Mouse (Mus musculus): ENCODE measurements around the gene Pqlc3. TPM values are rescaled to one million over a fixed set of nuclear protein-coding genes. Genes with fewer than 3 reads are reported as not detected.

The Pqlc3 gene
- total and polyA plus RNA-seq, 3 experiments = 5.2 to 13.1 TPM; not detected in 1

DNA sequence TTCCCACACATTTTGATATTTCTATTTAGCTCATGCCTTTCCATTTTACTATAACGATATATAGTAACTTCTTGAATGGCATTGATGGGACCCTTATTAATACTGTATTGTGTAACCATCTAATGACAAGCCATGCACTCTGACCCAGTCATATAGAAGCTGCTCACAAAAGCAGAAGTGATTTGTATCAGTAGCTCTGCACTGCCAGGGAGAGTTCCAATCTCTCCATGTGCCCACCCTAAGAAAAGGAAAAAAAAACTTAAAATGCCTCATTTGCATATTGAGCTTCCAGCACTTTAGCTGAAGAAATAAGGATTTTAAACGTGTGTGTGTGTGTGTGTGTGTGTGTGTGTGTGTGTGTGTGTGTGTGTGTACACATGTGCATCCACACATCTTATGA, 7.9 kb downstream of the Pqlc3 start:
- H3K4me3 ChIP-seq (ENCODE audit: control insufficient read depth in 1 of 2, insufficient read depth in 1 of 2, low read depth in 2 of 2, low read length in 2 of 2) = no peak overlapping the region
- H3K9me3 ChIP-seq (replicated peaks; ENCODE audit: insufficient read depth, low read length) = no peaks in the 10 kb centered on the region
- H3K79me2 ChIP-seq (ENCODE audit: control insufficient read depth, insufficient read depth, low read length, poor library complexity) = no peaks in the 10 kb centered on the region
- no peaks in the 10 kb centered on the region; a peak in 2 of 4 replicates for H3K36me3 ChIP-seq (ENCODE audit: control insufficient read depth in 1 of 2, insufficient read depth in 2 of 2, low read length in 2 of 2)
- no peaks in the 10 kb centered on the region for H3K27me3 ChIP-seq (ENCODE audit: control insufficient read depth in 1 of 2, insufficient read depth in 2 of 2, low read length in 2 of 2)
- H3K9ac ChIP-seq (ENCODE audit: control insufficient read depth, low read depth, low read length, poor library complexity, severe bottlenecking) = no peak overlapping the region
- no peaks in the 10 kb centered on the region for H3K4me1 ChIP-seq (ENCODE audit: control insufficient read depth in 1 of 2, insufficient read depth in 2 of 2, low read length in 2 of 2)
- no peak overlapping the region for H3K27ac ChIP-seq (ENCODE audit: control insufficient read depth, low read depth, low read length)
- DNase-seq (ENCODE audit: low read depth, low spot score) = peak; percentile 32
- TF ChIP-seq ZNF384 (IDR thresholded peaks at IDR 0.05; ENCODE audit: low read depth, low read length) = peak; percentile 50; the same call in 1 of the 2 replicates
- no peak for TF ChIP-seq GATA1 (IDR thresholded peaks at IDR 0.05; ENCODE audit: low read depth, low read length)
- TF ChIP-seq NELFE (IDR thresholded peaks at IDR 0.05; ENCODE audit: low read depth, low read length) = no peak
- TF ChIP-seq KAT2A (conservative IDR thresholded peaks at IDR 0.05; ENCODE audit: low read depth, low read length) = no peak

DNA sequence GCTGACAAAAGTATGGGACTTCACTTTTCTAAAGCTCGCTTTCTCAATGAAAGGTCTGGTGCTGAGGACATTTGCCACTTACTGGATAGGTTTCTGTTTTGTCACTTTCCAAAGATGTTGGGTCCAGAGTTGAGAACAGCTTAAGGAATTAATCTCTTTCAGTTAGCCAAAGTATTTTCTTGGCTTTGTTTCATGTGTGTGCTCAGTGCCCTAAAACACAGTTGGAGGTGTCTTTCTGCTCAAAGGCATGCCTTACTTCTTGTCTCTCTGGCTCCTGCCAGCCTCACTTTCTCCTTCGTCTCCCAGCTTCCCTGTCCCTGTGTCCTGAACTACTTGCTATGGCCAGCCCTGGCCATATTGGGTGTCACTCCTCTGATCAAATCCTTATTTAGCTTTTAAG, 8.8 kb downstream of the Pqlc3 start:
- no peak overlapping the region for H3K9ac ChIP-seq (ENCODE audit: control insufficient read depth, low read depth, low read length, poor library complexity, severe bottlenecking)

DNA sequence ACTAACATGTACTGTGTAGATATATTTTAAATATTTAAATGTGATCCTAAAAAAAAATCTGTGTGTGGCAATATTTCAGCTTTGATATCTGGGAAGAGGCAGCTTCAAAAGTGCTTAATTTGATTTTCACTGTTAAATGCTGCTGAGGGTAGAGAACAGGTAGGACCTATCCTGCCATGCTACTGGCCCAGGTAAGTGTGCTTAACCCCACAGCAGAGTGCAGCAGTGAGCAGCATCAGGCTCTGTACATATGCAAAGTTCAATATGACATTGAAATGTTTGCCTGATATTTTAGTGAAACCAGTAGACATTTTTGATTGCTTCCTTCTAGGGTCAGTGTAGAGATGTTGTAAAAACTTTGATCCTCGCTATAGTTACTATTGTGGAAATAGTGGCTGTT, 14.4 kb downstream of the Pqlc3 start:
- DNase-seq (ENCODE audit: low read depth, low spot score) = no peak
- TF ChIP-seq MAX (IDR thresholded peaks at IDR 0.05; ENCODE audit: low read length) (no peak), KAT2A (conservative IDR thresholded peaks at IDR 0.05; ENCODE audit: low read depth, low read length) (no peak), MAFK (IDR thresholded peaks at IDR 0.05; ENCODE audit: borderline replicate concordance, low read depth, low read length) (no peak), ELF1 (IDR thresholded peaks at IDR 0.05; ENCODE audit: low read depth, low read length) (no peak), CHD2 (IDR thresholded peaks at IDR 0.05; ENCODE audit: low read length) (no peak), ETS1 (IDR thresholded peaks at IDR 0.05; ENCODE audit: low read depth, low read length) (no peak), TBP (IDR thresholded peaks at IDR 0.05; ENCODE audit: low read depth, low read length) (no peak)
- Histone ChIP-seq H3K27me3 (ENCODE audit: control insufficient read depth in 1 of 2, insufficient read depth in 2 of 2, low read length in 2 of 2) (no peaks in the 10 kb centered on the region), H3K9ac (ENCODE audit: control insufficient read depth, low read depth, low read length, poor library complexity, severe bottlenecking) (no peak overlapping the region), H3K79me2 (ENCODE audit: control insufficient read depth, insufficient read depth, low read length, poor library complexity) (no peaks in the 10 kb centered on the region), H3K9me3 (replicated peaks; ENCODE audit: insufficient read depth, low read length) (no peaks in the 10 kb centered on the region), H3K4me3 (ENCODE audit: control insufficient read depth in 1 of 2, insufficient read depth in 1 of 2, low read depth in 2 of 2, low read length in 2 of 2) (no peak overlapping the region), H3K27ac (ENCODE audit: control insufficient read depth, low read depth, low read length) (no peak overlapping the region), H3K36me3 (ENCODE audit: control insufficient read depth in 1 of 2, insufficient read depth in 2 of 2, low read length in 2 of 2) (peaks cover 0 to 4% of the 10 kb centered on the region in 2 experiments; a peak in 2 of 4 replicates), H3K4me1 (ENCODE audit: control insufficient read depth in 1 of 2, insufficient read depth in 2 of 2, low read length in 2 of 2) (no peaks in the 10 kb centered on the region)

More for the DNA sequence above, 8.8 kb downstream of the Pqlc3 start:
- DNase-seq (ENCODE audit: low read depth, low spot score) = no peak
- no peak overlapping the region for H3K27ac ChIP-seq (ENCODE audit: control insufficient read depth, low read depth, low read length)
- TF ChIP-seq ZC3H11A (IDR thresholded peaks at IDR 0.05; ENCODE audit: low read depth, low read length) = no peak
- H3K79me2 ChIP-seq (ENCODE audit: control insufficient read depth, insufficient read depth, low read length, poor library complexity) = no peaks in the 10 kb centered on the region
- H3K4me1 ChIP-seq (ENCODE audit: control insufficient read depth in 1 of 2, insufficient read depth in 2 of 2, low read length in 2 of 2) = no peaks in the 10 kb centered on the region
- H3K27me3 ChIP-seq (ENCODE audit: control insufficient read depth in 1 of 2, insufficient read depth in 2 of 2, low read length in 2 of 2) = no peaks in the 10 kb centered on the region
- no peak overlapping the region for H3K4me3 ChIP-seq (ENCODE audit: control insufficient read depth in 1 of 2, insufficient read depth in 1 of 2, low read depth in 2 of 2, low read length in 2 of 2)
- H3K36me3 ChIP-seq (ENCODE audit: control insufficient read depth in 1 of 2, insufficient read depth in 2 of 2, low read length in 2 of 2) = no peaks in the 10 kb centered on the region; a peak in 2 of 4 replicates
- no peaks in the 10 kb centered on the region for H3K9me3 ChIP-seq (replicated peaks; ENCODE audit: insufficient read depth, low read length)

All from MEL (cell line).